Mouse (Mus musculus): ENCODE results near the gene Vps37b. TPM values are rescaled to one million over a fixed set of nuclear protein-coding genes. Genes with fewer than 3 reads are reported as not detected.

The Vps37b gene
- total RNA-seq, 2 experiments from 2014 or later = 51.4 to 58.3 TPM

DNA sequence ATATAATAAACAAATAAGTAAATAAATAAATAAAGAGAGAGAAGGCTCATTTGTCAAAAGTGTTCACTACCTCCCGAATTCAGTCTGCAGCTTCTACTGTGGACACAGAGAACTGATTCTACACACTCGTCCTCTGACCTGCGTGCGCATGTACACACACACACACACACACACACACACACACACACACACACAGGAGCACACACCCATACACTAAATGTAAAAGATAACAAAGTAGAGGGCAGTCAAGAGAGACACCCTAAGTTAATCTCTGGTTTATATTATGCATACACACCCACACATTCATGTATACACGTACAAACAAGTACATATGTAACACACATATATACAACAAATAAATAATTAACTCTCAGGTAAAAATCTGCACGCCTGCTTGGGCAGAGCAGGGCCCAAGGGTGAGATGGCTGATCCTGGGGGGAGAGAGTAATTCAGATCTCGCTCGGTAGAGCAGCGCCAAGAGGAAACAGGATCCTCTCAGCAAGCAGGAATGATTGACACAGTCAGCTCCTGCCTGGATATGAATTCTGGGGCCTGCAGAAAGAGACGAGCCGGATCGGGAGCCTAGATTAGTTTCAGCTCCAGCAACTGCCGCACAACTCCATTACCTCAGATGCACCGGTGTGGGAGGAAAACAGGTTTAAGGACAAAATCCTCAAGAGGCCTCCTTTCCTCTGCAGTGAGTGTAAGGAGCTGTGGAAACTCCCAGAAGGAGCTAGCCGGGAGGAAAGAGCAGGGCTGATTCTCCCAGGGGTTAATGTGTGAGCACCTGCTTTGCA, 17.4 kb upstream of the Vps37b start:
- intact Hi-C loops (cut with DNase I) = no loop called here
- peak; percentile 53 to 60 for DNase-seq (ENCODE audit: low spot score in 2 of 2)

DNA sequence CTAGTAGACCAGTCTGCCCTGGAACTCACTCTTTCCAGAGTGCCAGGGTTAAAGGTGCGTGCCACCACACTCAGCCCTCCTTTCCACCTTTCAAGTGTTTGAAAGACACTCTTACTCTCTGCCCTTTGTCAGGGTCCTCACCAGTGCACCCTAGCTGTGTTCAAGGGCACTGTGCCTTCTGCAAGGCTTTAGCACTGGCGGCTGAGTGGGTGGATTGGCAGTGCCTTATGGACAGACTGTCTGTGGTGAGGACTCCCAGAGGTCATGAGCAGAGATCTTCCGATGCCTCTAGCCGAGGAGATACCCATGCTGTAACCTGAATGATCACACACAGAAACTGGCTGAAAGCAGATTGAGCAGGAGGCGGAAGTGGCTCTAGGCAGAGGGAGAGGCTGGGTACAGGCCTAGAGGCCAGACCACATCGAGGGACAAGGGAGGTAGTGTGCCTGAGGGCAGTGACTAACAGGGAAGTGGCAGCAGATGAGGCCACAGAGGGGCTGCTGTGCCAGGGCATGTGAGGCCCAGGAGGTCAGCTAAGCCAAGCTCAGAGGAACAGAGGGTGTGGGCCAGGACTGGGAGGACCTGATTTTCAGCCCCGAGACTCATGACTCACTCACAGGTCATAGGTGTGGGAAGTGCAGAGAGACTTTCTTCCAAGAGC, 14.8 kb upstream of the Vps37b start:
- DNase-seq (ENCODE audit: low spot score in 2 of 2) = no peak
- intact Hi-C loops (cut with DNase I) = no loop called here

GRCm38 (mm10) chr5:124045453-124046010, 13.5 kb upstream of the Vps37b start:
- intact Hi-C loops (cut with DNase I) = no loop called here
- DNase-seq (ENCODE audit: low spot score in 2 of 2) = no peak

GRCm38 (mm10) chr5:124043999-124044398, 11.9 kb upstream of the Vps37b start:
- DNase-seq (ENCODE audit: low spot score in 2 of 2) = no peak
- intact Hi-C loops (cut with DNase I) = no loop called here

GRCm38 (mm10) chr5:124043212-124043978, 11.3 kb upstream of the Vps37b start:
- peak; percentile 82 to 89 for DNase-seq (ENCODE audit: low spot score in 2 of 2)
- intact Hi-C loops (cut with DNase I) = no loop called here

DNA sequence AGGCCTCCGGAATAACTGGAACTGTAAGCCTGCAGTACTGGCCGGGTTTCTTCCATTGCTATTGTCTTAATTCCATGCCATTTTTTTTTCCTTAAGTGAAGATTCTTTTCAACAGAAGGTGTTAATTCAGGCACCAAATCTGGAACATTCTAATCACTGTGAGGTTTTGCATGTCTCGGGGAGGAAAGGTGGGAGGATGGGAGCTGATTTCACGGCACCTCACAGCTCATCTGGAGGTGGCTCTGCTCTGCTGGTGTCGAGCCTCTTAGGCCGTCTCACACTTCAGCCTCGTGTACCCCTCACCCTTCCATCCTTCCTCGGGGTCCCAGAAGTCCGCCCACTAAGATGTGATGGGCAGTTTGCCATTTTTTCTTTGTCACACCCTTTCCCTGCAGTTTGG, 9.0 kb upstream of the Vps37b start:
- intact Hi-C loops (cut with DNase I) = no loop called here

GRCm38 (mm10) chr5:124039602-124040001, 7.5 kb upstream of the Vps37b start:
- intact Hi-C loops (cut with DNase I) = no loop called here

More for the DNA sequence above, 9.0 kb upstream of the Vps37b start:
- peak in 1 of 2 experiments; percentile 45 for DNase-seq (ENCODE audit: low spot score in 2 of 2)

GRCm38 (mm10) chr5:124036836-124037235, 4.8 kb upstream of the Vps37b start:
- intact Hi-C loops (cut with DNase I) = no loop called here
- DNase-seq (ENCODE audit: low spot score in 2 of 2) = peak in 1 of 2 experiments; percentile 56

More at GRCm38 (mm10) chr5:124039602-124040001, 7.5 kb upstream of the Vps37b start:
- no peak for DNase-seq (ENCODE audit: low spot score in 2 of 2)

- intact Hi-C loops (cut with DNase I) = no loop called here
- DNase-seq (ENCODE audit: low spot score in 2 of 2) = no peak
Measured at GRCm38 (mm10) chr5:124036341-124036740, 4.3 kb upstream of the Vps37b start.

GRCm38 (mm10) chr5:124035806-124036205, 3.7 kb upstream of the Vps37b start:
- DNase-seq (ENCODE audit: low spot score in 2 of 2) = no peak
- intact Hi-C loops (cut with DNase I) = no loop called here

DNA sequence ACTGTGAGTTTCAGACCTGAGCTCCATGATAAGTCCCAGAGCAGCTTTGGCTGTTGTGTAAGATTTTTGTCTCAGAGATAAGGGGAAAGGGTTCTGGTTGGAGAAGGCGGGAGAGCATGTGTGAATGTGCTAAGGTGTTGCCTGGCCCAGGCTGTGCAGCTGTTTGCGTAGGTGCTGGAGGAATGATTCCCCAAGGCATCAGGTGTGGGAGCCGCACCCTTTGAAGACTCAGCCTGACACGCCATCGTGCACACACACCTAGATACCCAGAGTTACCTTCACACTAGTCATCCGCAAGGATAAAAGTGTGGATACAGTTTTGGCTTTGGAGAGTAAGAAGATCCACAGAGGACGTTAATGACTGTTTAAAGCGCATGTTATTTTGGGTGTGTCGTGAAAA, 3.3 kb upstream of the Vps37b start:
- DNase-seq (ENCODE audit: low spot score in 2 of 2) = no peak
- intact Hi-C loops (cut with DNase I) = no loop called here

- DNase-seq (ENCODE audit: low spot score in 2 of 2) = no peak
- intact Hi-C loops (cut with DNase I) = no loop called here
Measured at GRCm38 (mm10) chr5:124034471-124034870, 2.4 kb upstream of the Vps37b start.

DNA sequence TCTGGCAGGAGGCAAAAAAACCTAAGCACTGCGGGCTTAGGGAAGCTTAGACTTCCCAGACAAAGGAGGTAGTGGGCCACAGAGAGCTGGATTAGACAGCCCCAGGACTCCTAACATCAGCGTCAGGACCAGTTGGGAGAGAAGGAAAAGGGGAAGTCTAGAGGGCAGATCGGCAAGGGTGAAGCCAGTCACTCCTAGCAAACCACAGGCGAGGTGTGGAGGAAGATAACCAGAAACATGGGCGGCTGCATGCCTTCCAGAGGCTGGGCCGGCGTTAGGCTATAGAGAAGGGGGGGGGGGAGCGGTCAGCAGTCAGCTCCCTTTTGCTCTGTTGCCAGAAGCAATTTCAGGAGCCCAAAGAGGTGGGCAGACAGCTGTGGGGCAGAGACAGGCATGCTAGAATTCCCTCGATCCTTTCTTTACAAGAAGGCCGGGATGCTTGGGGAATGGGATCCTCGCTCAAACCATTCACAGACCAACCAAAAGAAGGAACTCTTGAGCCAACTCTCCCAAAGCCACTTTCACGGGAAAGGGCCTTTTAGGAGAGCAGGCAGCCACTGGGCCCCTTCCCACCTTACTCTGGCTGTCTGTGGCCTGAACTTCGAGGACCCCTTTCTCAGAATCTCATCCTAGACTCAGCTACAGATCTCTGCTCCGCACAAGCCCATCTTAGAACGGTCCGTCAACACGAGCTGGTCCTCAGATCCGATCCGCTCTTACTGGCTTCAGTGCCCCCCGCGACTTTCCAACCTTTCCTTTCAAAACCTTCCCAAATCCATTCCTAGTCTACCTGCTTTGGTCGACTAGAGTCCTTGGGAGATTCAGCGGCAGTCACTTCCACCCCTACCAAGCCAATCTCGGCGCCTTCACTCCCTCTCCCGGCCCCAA, 758 bp downstream of the Vps37b start:
- intact Hi-C loops (cut with DNase I) = loop anchor here (2.0 kb wide), 1 partner anchor 27 kb away; no protein-coding TSS in a partner anchor
- no peak for DNase-seq (ENCODE audit: low spot score in 2 of 2)

DNA sequence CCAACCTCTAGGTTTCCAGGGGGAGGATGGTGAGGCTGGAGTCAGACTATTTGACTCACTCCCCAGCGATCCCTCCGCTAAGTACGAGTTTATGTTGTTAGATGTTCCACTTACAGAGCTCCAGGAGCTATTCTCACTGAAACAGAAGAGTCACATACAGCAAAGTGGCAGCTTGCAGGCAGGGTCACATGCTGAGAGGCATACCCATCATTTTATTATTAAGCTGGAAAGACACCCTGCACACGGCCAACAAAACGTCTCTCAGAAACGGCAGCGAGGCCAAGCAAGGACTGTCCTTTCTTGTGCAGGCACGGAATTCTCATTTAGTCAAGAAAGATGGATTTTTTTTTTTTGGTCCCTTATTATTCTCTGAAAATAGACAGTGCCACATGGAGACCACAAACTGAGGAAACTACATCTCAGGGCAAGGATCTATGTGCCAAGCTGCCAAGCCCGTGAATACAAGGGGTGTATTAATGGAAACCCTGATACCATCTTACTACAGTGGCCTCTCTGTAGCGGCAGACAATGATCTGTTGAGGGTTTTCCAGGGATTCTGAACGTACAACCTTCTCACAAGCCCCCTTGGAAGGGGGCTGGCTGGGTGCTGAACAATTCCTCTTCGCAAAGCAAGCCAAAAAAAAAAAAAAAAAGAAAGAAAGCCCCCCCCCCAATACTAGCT, 1.5 kb downstream of the Vps37b start:
- intact Hi-C loops (cut with DNase I) = loop anchor here (2.0 kb wide), 1 partner anchor 26 kb away; no protein-coding TSS in a partner anchor
- no peak for DNase-seq (ENCODE audit: low spot score in 2 of 2)

DNA sequence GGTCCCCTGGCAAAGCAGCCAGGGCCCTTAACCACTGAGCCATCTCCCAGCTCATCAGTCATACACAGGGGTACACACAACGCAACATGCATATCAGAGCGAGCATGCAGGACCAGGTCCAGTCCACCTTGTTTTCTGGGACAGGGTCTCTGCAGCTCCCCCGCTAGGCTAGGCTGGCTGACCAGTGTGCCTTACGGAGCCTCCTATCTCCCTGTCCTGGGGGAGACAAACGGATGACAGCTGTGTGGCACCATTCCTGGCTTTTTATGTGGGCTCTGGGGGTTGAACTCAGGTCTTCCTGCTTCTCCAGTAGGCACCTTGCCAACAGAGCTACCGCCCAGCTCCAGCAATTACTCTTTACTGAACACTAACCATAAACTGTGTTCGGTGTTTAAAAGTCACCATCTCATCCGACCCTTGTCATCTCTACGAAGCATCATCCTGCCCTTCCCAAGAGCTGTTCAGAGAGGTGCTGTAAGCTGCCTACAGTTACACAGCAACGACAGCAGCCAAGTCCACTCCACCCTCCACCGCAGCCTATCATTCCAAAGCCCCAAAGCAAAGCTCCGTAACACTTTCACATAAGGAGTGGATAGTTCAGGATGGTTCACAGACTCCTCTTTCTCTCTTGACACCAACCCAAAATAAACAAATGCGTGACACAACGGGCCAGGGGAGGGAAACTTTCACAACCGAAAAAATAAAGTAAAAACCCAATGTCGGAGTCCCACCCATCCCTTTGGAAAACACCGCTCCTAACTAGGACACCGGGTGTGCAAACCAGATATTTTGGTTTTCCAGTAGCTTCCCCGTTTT, 2.6 kb downstream of the Vps37b start:
- DNase-seq (ENCODE audit: low spot score in 2 of 2) = no peak
- intact Hi-C loops (cut with DNase I) = loop anchor here (2.0 kb wide), 1 partner anchor 25 kb away; no protein-coding TSS in a partner anchor

DNA sequence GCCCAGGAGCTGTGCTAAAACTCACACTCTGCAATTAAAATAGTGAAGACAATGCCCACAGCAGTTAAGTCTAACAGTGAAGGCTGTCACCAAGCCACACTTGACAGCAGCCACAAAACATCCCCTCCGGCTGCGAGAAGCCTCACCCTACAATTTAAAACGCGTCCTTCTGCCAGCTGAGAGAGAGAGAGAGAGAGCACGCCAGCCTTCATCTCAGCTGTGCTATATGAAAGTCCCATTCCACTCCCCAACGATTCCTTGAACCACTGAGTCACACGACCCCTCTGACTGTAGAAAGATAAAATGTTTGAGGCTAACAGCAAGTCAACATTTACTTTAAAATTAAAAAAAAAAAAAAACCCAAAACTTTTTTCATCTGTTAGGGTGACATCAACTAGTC, 3.4 kb downstream of the Vps37b start:
- intact Hi-C loops (cut with DNase I) = no loop called here
- DNase-seq (ENCODE audit: low spot score in 2 of 2) = no peak

- intact Hi-C loops (cut with DNase I) = no loop called here
- DNase-seq (ENCODE audit: low spot score in 2 of 2) = no peak
Measured at GRCm38 (mm10) chr5:124027702-124028470, 4.2 kb downstream of the Vps37b start.

Measured in left cerebral cortex, postnatal 14 days (tissue).